Mouse (Mus musculus): ENCODE data around the gene Lpin3. TPM values are rescaled to one million over a fixed set of nuclear protein-coding genes. Genes with fewer than 3 reads are reported as not detected.

Gene Lpin3
- polyA plus RNA-seq, 1 experiment from 2014 or later, result 1.1 TPM

GRCm38 (mm10) chr2:160901656-160902412 lies 21.4 kb downstream of the Lpin3 start:
- Histone ChIP-seq H3K9me3 (ENCODE audit: control insufficient read depth, low read length) (no peaks in the 10 kb centered on the region), H3K27me3 (ENCODE audit: control insufficient read depth, insufficient read depth, low read length) (no peaks in the 10 kb centered on the region), H3K27ac (ENCODE audit: low read depth, low read length) (no peak overlapping the region), H3K4me2 (ENCODE audit: low read depth, low read length, severe bottlenecking) (no peak overlapping the region), H3K4me1 (replicated peaks; ENCODE audit: control insufficient read depth, insufficient read depth, low read length) (no peaks in the 10 kb centered on the region), H3K4me3 (ENCODE audit: low read depth, low read length) (no peak overlapping the region), H3K36me3 (ENCODE audit: control insufficient read depth, insufficient read depth, low read length) (no peaks in the 10 kb centered on the region), H3K9ac (ENCODE audit: low read length) (no peak overlapping the region)
- ATAC-seq (replicated peaks; ENCODE audit: low FRiP score), result no peak
- no peak for DNase-seq (ENCODE audit: low spot score)
- WGBS, result 90% methylated on average over 7 of the region's 7 CpGs

- H3K36me3 ChIP-seq (ENCODE audit: control insufficient read depth, insufficient read depth, low read length), result no peaks in the 10 kb centered on the region
- ATAC-seq (replicated peaks; ENCODE audit: low FRiP score) (no peak), DNase-seq (ENCODE audit: low spot score) (no peak)
- WGBS, result 95% methylated on average over 12 of the region's 12 CpGs
- H3K4me2 ChIP-seq (ENCODE audit: low read depth, low read length, severe bottlenecking), result no peak overlapping the region
- no peak overlapping the region for H3K27ac ChIP-seq (ENCODE audit: low read depth, low read length)
- peaks cover 1% of the 10 kb centered on the region for H3K27me3 ChIP-seq (ENCODE audit: control insufficient read depth, insufficient read depth, low read length)
- no peaks in the 10 kb centered on the region for H3K9me3 ChIP-seq (ENCODE audit: control insufficient read depth, low read length)
- no peak overlapping the region for H3K4me3 ChIP-seq (ENCODE audit: low read depth, low read length)
- no peak overlapping the region for H3K9ac ChIP-seq (ENCODE audit: low read length)
- H3K4me1 ChIP-seq (replicated peaks; ENCODE audit: control insufficient read depth, insufficient read depth, low read length), result no peaks in the 10 kb centered on the region
These were observed 24.8 kb downstream of the Lpin3 start for GRCm38 (mm10) chr2:160905301-160905700.

- no peak overlapping the region for H3K4me3 ChIP-seq (ENCODE audit: low read depth, low read length)
- no peak for ATAC-seq (replicated peaks; ENCODE audit: low FRiP score)
- H3K27me3 ChIP-seq (ENCODE audit: control insufficient read depth, insufficient read depth, low read length), result peaks cover 8% of the 10 kb centered on the region
- no peak overlapping the region for H3K9ac ChIP-seq (ENCODE audit: low read length)
- H3K9me3 ChIP-seq (ENCODE audit: control insufficient read depth, low read length), result no peaks in the 10 kb centered on the region
- no peak overlapping the region for H3K4me2 ChIP-seq (ENCODE audit: low read depth, low read length, severe bottlenecking)
- H3K27ac ChIP-seq (ENCODE audit: low read depth, low read length), result no peak overlapping the region
- DNase-seq (ENCODE audit: low spot score), result no peak
- no peaks in the 10 kb centered on the region for H3K36me3 ChIP-seq (ENCODE audit: control insufficient read depth, insufficient read depth, low read length)
- 79% methylated on average over 5 of the region's 5 CpGs for WGBS
- H3K4me1 ChIP-seq (replicated peaks; ENCODE audit: control insufficient read depth, insufficient read depth, low read length), result no peaks in the 10 kb centered on the region
These were observed 25.6 kb downstream of the Lpin3 start for GRCm38 (mm10) chr2:160906101-160906500.

GRCm38 (mm10) chr2:160908607-160909006 lies 28.1 kb downstream of the Lpin3 start:
- no peaks in the 10 kb centered on the region for H3K36me3 ChIP-seq (ENCODE audit: control insufficient read depth, insufficient read depth, low read length)
- no peak overlapping the region for H3K4me2 ChIP-seq (ENCODE audit: low read depth, low read length, severe bottlenecking)
- DNase-seq (ENCODE audit: low spot score), result no peak
- 64% methylated on average over 18 of the region's 18 CpGs for WGBS
- no peak for ATAC-seq (replicated peaks; ENCODE audit: low FRiP score)
- no peaks in the 10 kb centered on the region for H3K9me3 ChIP-seq (ENCODE audit: control insufficient read depth, low read length)
- H3K27me3 ChIP-seq (ENCODE audit: control insufficient read depth, insufficient read depth, low read length), result peaks cover 30% of the 10 kb centered on the region
- peaks cover 10% of the 10 kb centered on the region for H3K4me1 ChIP-seq (replicated peaks; ENCODE audit: control insufficient read depth, insufficient read depth, low read length)
- H3K4me3 ChIP-seq (ENCODE audit: low read depth, low read length), result no peak overlapping the region
- H3K9ac ChIP-seq (ENCODE audit: low read length), result no peak overlapping the region
- no peak overlapping the region for H3K27ac ChIP-seq (ENCODE audit: low read depth, low read length)

GRCm38 (mm10) chr2:160910633-160911032 lies 30.2 kb downstream of the Lpin3 start:
- Histone ChIP-seq H3K27ac (ENCODE audit: low read depth, low read length) (no peak overlapping the region), H3K4me3 (ENCODE audit: low read depth, low read length) (no peak overlapping the region), H3K4me1 (replicated peaks; ENCODE audit: control insufficient read depth, insufficient read depth, low read length) (peaks cover 10% of the 10 kb centered on the region), H3K9me3 (ENCODE audit: control insufficient read depth, low read length) (no peaks in the 10 kb centered on the region), H3K9ac (ENCODE audit: low read length) (no peak overlapping the region), H3K4me2 (ENCODE audit: low read depth, low read length, severe bottlenecking) (no peak overlapping the region), H3K27me3 (ENCODE audit: control insufficient read depth, insufficient read depth, low read length) (peaks cover 30% of the 10 kb centered on the region), H3K36me3 (ENCODE audit: control insufficient read depth, insufficient read depth, low read length) (no peaks in the 10 kb centered on the region)
- WGBS, result 90% methylated on average over 5 of the region's 5 CpGs
- DNase-seq (ENCODE audit: low spot score), result no peak
- no peak for ATAC-seq (replicated peaks; ENCODE audit: low FRiP score)

- H3K9ac ChIP-seq (ENCODE audit: low read length), result peak overlapping the region; percentile 58
- ATAC-seq (replicated peaks; ENCODE audit: low FRiP score) (peak; percentile 64), DNase-seq (ENCODE audit: low spot score) (peak; percentile 68)
- peak overlapping the region; percentile 95 for H3K4me2 ChIP-seq (ENCODE audit: low read depth, low read length, severe bottlenecking)
- no peaks in the 10 kb centered on the region for H3K36me3 ChIP-seq (ENCODE audit: control insufficient read depth, insufficient read depth, low read length)
- peaks cover 30% of the 10 kb centered on the region for H3K27me3 ChIP-seq (ENCODE audit: control insufficient read depth, insufficient read depth, low read length)
- no peak overlapping the region for H3K27ac ChIP-seq (ENCODE audit: low read depth, low read length)
- WGBS, result 2% methylated on average over 57 of the region's 64 CpGs
- H3K9me3 ChIP-seq (ENCODE audit: control insufficient read depth, low read length), result no peaks in the 10 kb centered on the region
- H3K4me1 ChIP-seq (replicated peaks; ENCODE audit: control insufficient read depth, insufficient read depth, low read length), result peaks cover 10% of the 10 kb centered on the region
- H3K4me3 ChIP-seq (ENCODE audit: low read depth, low read length), result peak overlapping the region; percentile 50
These were observed 31.2 kb downstream of the Lpin3 start for GRCm38 (mm10) chr2:160911558-160912201.

- Histone ChIP-seq H3K4me3 (ENCODE audit: low read depth, low read length) (peak within 1 kb of the TSS; percentile 50), H3K9ac (ENCODE audit: low read length) (peak within 1 kb of the TSS; percentile 58), H3K9me3 (ENCODE audit: control insufficient read depth, low read length) (no peaks in the 10 kb centered on the region), H3K27me3 (ENCODE audit: control insufficient read depth, insufficient read depth, low read length) (peaks cover 30% of the 10 kb centered on the region), H3K27ac (ENCODE audit: low read depth, low read length) (no peak within 1 kb of the TSS), H3K4me2 (ENCODE audit: low read depth, low read length, severe bottlenecking) (peak within 1 kb of the TSS; percentile 95), H3K4me1 (replicated peaks; ENCODE audit: control insufficient read depth, insufficient read depth, low read length) (peaks cover 12% of the 10 kb centered on the region), H3K36me3 (ENCODE audit: control insufficient read depth, insufficient read depth, low read length) (no peaks in the 10 kb centered on the region)
- WGBS, result under 1% methylated on average over 46 of the region's 46 CpGs
- peak; percentile 75 for DNase-seq (ENCODE audit: low spot score)
- peak; percentile 77 for ATAC-seq (replicated peaks; ENCODE audit: low FRiP score)
These were observed 31.8 kb downstream of the Lpin3 start, which contains the start of gene Emilin3 for GRCm38 (mm10) chr2:160912231-160912671. Emilin3 (minus strand) TSS chr2:160912328.

GRCm38 (mm10) chr2:160914656-160915055 lies 34.2 kb downstream of the Lpin3 start:
- peaks cover 12% of the 10 kb centered on the region for H3K4me1 ChIP-seq (replicated peaks; ENCODE audit: control insufficient read depth, insufficient read depth, low read length)
- no peak for DNase-seq (ENCODE audit: low spot score)
- WGBS, result 84% methylated on average over 9 of the region's 9 CpGs
- H3K36me3 ChIP-seq (ENCODE audit: control insufficient read depth, insufficient read depth, low read length), result no peaks in the 10 kb centered on the region
- H3K9ac ChIP-seq (ENCODE audit: low read length), result no peak overlapping the region
- H3K27ac ChIP-seq (ENCODE audit: low read depth, low read length), result no peak overlapping the region
- ATAC-seq (replicated peaks; ENCODE audit: low FRiP score), result no peak
- H3K4me2 ChIP-seq (ENCODE audit: low read depth, low read length, severe bottlenecking), result no peak overlapping the region
- H3K4me3 ChIP-seq (ENCODE audit: low read depth, low read length), result no peak overlapping the region
- H3K9me3 ChIP-seq (ENCODE audit: control insufficient read depth, low read length), result no peaks in the 10 kb centered on the region
- H3K27me3 ChIP-seq (ENCODE audit: control insufficient read depth, insufficient read depth, low read length), result peaks cover 30% of the 10 kb centered on the region
